Mouse (Mus musculus) urinary bladder, adult 18-20 months (tissue): ENCODE measurements around the gene Gpc6.
"Not testable (repeated sequence)": the region's sequence is repeated elsewhere in the genome, so short reads cannot be mapped to it uniquely, and the experiment has no call there.

Experiments used
- DNase-seq, 2 experiments: peaks; one replicate each; pipeline ENCODE4 v3.0.0; 2022; ENCODE audit warnings: low spot score in 2 of 2, mixed read lengths in 2 of 2

The Gpc6 gene

GRCm38 (mm10) chr14:117369331-117369866 is 444.3 kb downstream of the Gpc6 start:
- DNase-seq: no peak

GRCm38 (mm10) chr14:117376822-117377376 is 451.8 kb downstream of the Gpc6 start:
- no peak for DNase-seq

GRCm38 (mm10) chr14:117379979-117380378 is 454.9 kb downstream of the Gpc6 start:
- no peak for DNase-seq

- no peak for DNase-seq
These were observed 458.1 kb downstream of the Gpc6 start for GRCm38 (mm10) chr14:117383188-117383587.

GRCm38 (mm10) chr14:117384096-117384770 is 459.1 kb downstream of the Gpc6 start:
- DNase-seq: peak in 1 of 2 experiments; percentile 1

- no peak for DNase-seq
These were observed 460.7 kb downstream of the Gpc6 start for GRCm38 (mm10) chr14:117385731-117386270.

- DNase-seq: no peak
These were observed 465.7 kb downstream of the Gpc6 start for GRCm38 (mm10) chr14:117390794-117391320.

GRCm38 (mm10) chr14:117391412-117391811 is 466.3 kb downstream of the Gpc6 start:
- no peak for DNase-seq

- no peak for DNase-seq
These were observed 472.1 kb downstream of the Gpc6 start for GRCm38 (mm10) chr14:117397165-117397564.

- DNase-seq: no peak
These were observed 482.9 kb downstream of the Gpc6 start for GRCm38 (mm10) chr14:117407824-117408524.

- DNase-seq: no peak
These were observed 483.4 kb downstream of the Gpc6 start for GRCm38 (mm10) chr14:117408525-117408835.

- DNase-seq: no peak
These were observed 484.7 kb downstream of the Gpc6 start for GRCm38 (mm10) chr14:117409778-117410177.

GRCm38 (mm10) chr14:117410511-117410910 is 485.4 kb downstream of the Gpc6 start:
- no peak for DNase-seq

GRCm38 (mm10) chr14:117415045-117415444 is 489.9 kb downstream of the Gpc6 start:
- DNase-seq: no peak

- no peak for DNase-seq
These were observed 494.6 kb downstream of the Gpc6 start for GRCm38 (mm10) chr14:117419561-117420218.

GRCm38 (mm10) chr14:117421170-117421569 is 496.1 kb downstream of the Gpc6 start:
- no peak for DNase-seq

GRCm38 (mm10) chr14:117426116-117426515 is 501.0 kb downstream of the Gpc6 start:
- no peak for DNase-seq

GRCm38 (mm10) chr14:117427776-117428175 is 502.7 kb downstream of the Gpc6 start:
- no peak for DNase-seq

GRCm38 (mm10) chr14:117435739-117436138 is 510.6 kb downstream of the Gpc6 start:
- DNase-seq: no peak

GRCm38 (mm10) chr14:117446675-117447231 is 521.6 kb downstream of the Gpc6 start:
- not testable (repeated sequence) for DNase-seq

- DNase-seq: no peak
These were observed 526.4 kb downstream of the Gpc6 start for GRCm38 (mm10) chr14:117451391-117451991.
